Mouse (Mus musculus): ENCODE measurements at regions not wholly inside any gene's neighbourhood (a gene's known extent, or its start where the extent isn't known, plus 50 kb on each side); places are given as distances from the start of the nearest gene placed in this dataset.
"Not testable (repeated sequence)": the region's sequence is repeated elsewhere in the genome, so short reads cannot be mapped to it uniquely, and the experiment has no call there.

- DNase-seq (ENCODE audit: low read depth): no peak
Measured at GRCm38 (mm10) chr16:12700088-12700487, 409.4 kb upstream of the Ercc4 start.

- no peak for DNase-seq (ENCODE audit: low read depth)
Measured at GRCm38 (mm10) chr16:12703818-12704590, 405.5 kb upstream of the Ercc4 start.

GRCm38 (mm10) chr16:12706907-12707306 is 402.6 kb upstream of the Ercc4 start:
- DNase-seq (ENCODE audit: low read depth): no peak

- DNase-seq (ENCODE audit: low read depth): not testable (repeated sequence)
Measured at GRCm38 (mm10) chr16:12721368-12721767, 388.1 kb upstream of the Ercc4 start.

GRCm38 (mm10) chr16:12726043-12726442 is 383.4 kb upstream of the Ercc4 start:
- no peak for DNase-seq (ENCODE audit: low read depth)

GRCm38 (mm10) chr16:12730167-12730730 is 379.2 kb upstream of the Ercc4 start:
- not testable (repeated sequence) for DNase-seq (ENCODE audit: low read depth)

- DNase-seq (ENCODE audit: low read depth): no peak
Measured at GRCm38 (mm10) chr16:12731588-12731987, 377.9 kb upstream of the Ercc4 start.

- no peak for DNase-seq (ENCODE audit: low read depth)
Measured at GRCm38 (mm10) chr16:12742472-12742871, 367.0 kb upstream of the Ercc4 start.

- no peak for DNase-seq (ENCODE audit: low read depth)
Measured at GRCm38 (mm10) chr16:12753181-12753580, 356.3 kb upstream of the Ercc4 start.

- DNase-seq (ENCODE audit: low read depth): no peak
Measured at GRCm38 (mm10) chr16:12754361-12754760, 355.1 kb upstream of the Ercc4 start.

- DNase-seq (ENCODE audit: low read depth): no peak
Measured at GRCm38 (mm10) chr16:12758594-12758993, 350.9 kb upstream of the Ercc4 start.

- DNase-seq (ENCODE audit: low read depth): no peak
Measured at GRCm38 (mm10) chr16:12764166-12764565, 345.3 kb upstream of the Ercc4 start.

- DNase-seq (ENCODE audit: low read depth): no peak
Measured at GRCm38 (mm10) chr16:12764608-12765007, 344.9 kb upstream of the Ercc4 start.

- no peak for DNase-seq (ENCODE audit: low read depth)
Measured at GRCm38 (mm10) chr16:12766846-12767245, 342.6 kb upstream of the Ercc4 start.

GRCm38 (mm10) chr16:12768161-12768895 is 341.2 kb upstream of the Ercc4 start:
- no peak for DNase-seq (ENCODE audit: low read depth)

- DNase-seq (ENCODE audit: low read depth): no peak
Measured at GRCm38 (mm10) chr16:12770482-12770881, 339.0 kb upstream of the Ercc4 start.

GRCm38 (mm10) chr16:12772535-12772934 is 336.9 kb upstream of the Ercc4 start:
- no peak for DNase-seq (ENCODE audit: low read depth)

GRCm38 (mm10) chr16:12775876-12776275 is 333.6 kb upstream of the Ercc4 start:
- DNase-seq (ENCODE audit: low read depth): no peak

- DNase-seq (ENCODE audit: low read depth): no peak
Measured at GRCm38 (mm10) chr16:12779079-12779478, 330.4 kb upstream of the Ercc4 start.

GRCm38 (mm10) chr16:12780635-12781034 is 328.8 kb upstream of the Ercc4 start:
- DNase-seq (ENCODE audit: low read depth): no peak

- no peak for DNase-seq (ENCODE audit: low read depth)
Measured at GRCm38 (mm10) chr16:12785828-12786227, 323.7 kb upstream of the Ercc4 start.

- DNase-seq (ENCODE audit: low read depth): no peak
Measured at GRCm38 (mm10) chr16:12798523-12798922, 311.0 kb upstream of the Ercc4 start.

- DNase-seq (ENCODE audit: low read depth): no peak
Measured at GRCm38 (mm10) chr16:12800181-12800580, 309.3 kb upstream of the Ercc4 start.
